Mouse (Mus musculus): ENCODE results near the gene Nlgn3. TPM values are rescaled to one million over a fixed set of nuclear protein-coding genes. Genes with fewer than 3 reads are reported as not detected.

Nlgn3 gene
- polyA plus RNA-seq (2017; shearing (Covaris generic)) = 0.05 TPM

DNA sequence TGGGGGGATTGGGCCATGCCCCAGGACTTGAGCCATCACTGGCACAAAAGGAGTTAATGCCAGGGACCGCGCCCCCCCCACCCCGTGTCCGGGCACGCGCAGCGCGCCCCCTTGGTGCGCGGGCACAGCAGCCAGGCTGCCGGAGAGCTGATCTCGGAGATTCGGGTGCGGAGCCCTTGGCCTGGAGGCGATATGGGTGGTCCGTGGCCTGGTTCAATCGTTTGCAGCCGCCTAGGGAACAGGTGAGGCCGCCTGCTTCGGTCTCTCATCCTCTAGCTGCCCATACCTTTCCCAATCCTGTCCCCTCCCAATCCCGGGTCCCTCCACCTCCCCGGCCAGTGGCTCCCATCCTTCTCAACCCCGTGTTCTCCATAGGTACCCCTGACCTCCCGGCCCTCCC, at the start of gene Nlgn3:
Gene Nlgn3 (plus strand): TSS at position 114 of the 400 bp plus-strand sequence.

DNA sequence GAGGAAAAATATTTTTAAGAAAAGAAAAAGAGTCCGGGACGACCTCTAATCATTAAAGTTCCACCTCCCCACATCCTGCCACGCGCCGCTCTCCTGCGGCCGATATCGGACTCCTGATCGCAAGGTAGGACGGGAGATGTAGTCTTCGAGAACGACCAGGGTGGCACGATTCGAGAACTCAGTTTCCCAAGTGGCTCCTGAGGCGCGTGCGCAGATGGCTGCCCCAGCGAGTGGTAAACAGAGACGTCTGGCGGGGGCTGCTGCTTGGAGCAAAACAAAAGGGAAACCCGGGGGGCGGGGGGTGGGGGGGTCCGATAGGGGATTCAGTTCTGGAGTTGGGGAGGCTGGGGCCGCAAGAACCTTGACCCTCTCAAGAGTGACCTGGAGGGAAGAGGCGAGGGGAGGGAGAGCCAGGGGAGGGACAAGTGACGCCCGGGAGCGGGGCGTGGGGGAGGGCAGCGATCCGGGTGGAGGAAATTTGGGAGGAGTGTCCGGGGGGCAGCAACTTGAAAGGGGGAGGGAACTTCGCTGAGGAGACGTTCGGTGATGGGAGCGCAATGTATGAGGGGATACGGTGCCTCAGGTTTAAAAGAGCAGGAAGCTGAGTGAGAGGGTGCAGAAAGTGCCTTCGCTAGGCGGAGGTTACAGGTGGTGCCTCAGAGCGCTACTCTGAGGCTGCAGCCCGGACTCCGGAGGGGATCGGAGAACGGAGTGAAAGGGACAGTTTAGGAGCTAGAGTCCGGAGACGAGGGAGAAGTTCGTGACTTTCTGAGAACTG, 44.8 kb upstream of the Nlgn3 start, which contains the start of gene Foxo4:
Gene Foxo4 (plus strand): TSS at position 577 of the 778 bp plus-strand sequence.

GRCm38 (mm10) chrX:101263892-101264291, 35.1 kb upstream of the Nlgn3 start, which contains the start of gene Gm614:
Gene Gm614, minus strand, starts transcription at chrX:101263992.

GRCm38 (mm10) chrX:101268025-101268754, 30.8 kb upstream of the Nlgn3 start, which contains the start of gene Il2rg:
Gene Il2rg, minus strand, starts transcription at chrX:101268255.

DNA sequence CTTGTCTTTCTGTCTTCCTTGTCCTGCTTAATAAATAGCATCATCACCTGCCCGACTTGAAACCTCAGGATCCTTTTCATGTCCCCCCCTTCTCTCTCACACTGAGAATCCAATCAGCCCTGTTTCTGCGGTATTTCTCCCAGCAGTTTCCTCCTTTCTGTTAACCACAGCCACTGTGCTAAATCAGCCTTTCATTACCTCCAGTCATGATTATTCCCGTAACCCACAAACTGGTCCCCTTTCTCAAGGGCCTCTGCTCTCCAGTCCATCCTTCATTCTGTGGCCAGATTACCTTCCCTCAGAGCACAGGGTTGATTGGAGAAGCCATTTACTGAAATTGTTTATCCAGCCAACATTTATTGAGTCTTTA, 30.2 kb upstream of the Nlgn3 start, which contains the start of gene Gm20489:
Gene Gm20489 (minus strand): TSS at position 269 of the 370 bp plus-strand sequence.

DNA sequence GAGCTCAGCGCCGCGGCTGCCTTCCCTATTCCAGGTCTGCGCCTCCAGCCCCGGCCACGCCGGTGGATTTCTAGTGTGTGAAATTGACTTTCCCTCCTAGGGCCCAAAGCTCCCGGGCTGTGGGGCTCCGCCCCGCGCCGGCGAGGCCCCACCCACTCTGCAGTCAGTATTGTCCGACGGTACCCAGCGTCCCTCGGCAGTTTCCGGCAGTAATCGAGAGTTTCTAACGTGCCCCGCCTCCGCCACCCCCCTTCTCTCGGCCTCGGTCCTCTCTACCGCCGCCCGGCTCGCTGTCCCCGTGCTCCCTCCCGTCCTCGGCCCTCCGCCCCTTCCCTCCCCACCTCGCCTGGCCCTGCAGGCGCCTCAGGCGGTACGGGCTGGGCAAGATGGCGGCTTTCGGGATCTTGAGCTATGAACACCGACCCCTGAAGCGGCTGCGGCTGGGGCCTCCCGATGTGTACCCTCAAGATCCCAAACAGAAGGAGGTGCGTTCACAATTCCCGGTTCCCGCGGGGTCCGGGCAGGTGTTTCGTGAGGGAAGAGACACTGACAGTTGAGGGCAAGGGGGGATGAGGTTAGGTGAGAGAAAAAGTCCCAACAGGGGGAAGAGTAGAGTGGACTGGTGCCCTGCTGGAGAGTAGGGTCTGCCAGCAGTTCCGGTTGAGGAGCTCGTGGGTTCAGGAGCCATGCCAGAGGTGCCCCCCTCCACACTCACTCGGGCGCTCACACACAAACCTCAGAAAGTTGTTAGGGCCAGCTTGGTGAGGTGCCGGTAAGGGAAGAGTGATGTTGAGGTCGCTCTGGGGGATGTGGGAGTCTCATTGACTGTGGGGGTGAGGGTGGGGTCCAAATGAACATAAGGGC, 24.9 kb upstream of the Nlgn3 start, which contains the start of gene Med12:
Gene Med12 (plus strand): TSS at position 156 of the 864 bp plus-strand sequence.

Other genes starting within 250 kb of the Nlgn3 start
- gene Tex11, start 239.5 kb upstream of the Nlgn3 start, polyA plus RNA-seq (2017; shearing (Covaris generic)) = not detected
- 0.55 TPM for gene Slc7a3, start 213.1 kb upstream of the Nlgn3 start, polyA plus RNA-seq (2017; shearing (Covaris generic))
- 56.4 TPM for gene Snx12, start 76.6 kb upstream of the Nlgn3 start, polyA plus RNA-seq (2017; shearing (Covaris generic))
- gene Foxo4, start 44.6 kb upstream of the Nlgn3 start, polyA plus RNA-seq (2017; shearing (Covaris generic)) = 2.0 TPM
- gene Gm614, start 35.2 kb upstream of the Nlgn3 start, polyA plus RNA-seq (2017; shearing (Covaris generic)) = 2.5 TPM
- 1,479 TPM for gene Il2rg, start 30.9 kb upstream of the Nlgn3 start, polyA plus RNA-seq (2017; shearing (Covaris generic))
- gene Gm20489, start 30.1 kb upstream of the Nlgn3 start, polyA plus RNA-seq (2017; shearing (Covaris generic)) = 2.5 TPM
- 76.5 TPM for gene Med12, start 25.1 kb upstream of the Nlgn3 start, polyA plus RNA-seq (2017; shearing (Covaris generic))
- not detected for gene Gjb1, start 77.2 kb downstream of the Nlgn3 start, polyA plus RNA-seq (2017; shearing (Covaris generic))
- 10.5 TPM for gene Zmym3, start 121.7 kb downstream of the Nlgn3 start, polyA plus RNA-seq (2017; shearing (Covaris generic))
- gene Nono, start 130.2 kb downstream of the Nlgn3 start, polyA plus RNA-seq (2017; shearing (Covaris generic)) = 193 TPM
- not detected for gene Itgb1bp2, start 149.9 kb downstream of the Nlgn3 start, polyA plus RNA-seq (2017; shearing (Covaris generic))
- 27.8 TPM for gene Taf1, start 233.6 kb downstream of the Nlgn3 start, polyA plus RNA-seq (2017; shearing (Covaris generic))